Mouse (Mus musculus) neural tube, embryonic 11.5 days (tissue): ENCODE results near the gene Unc119b. TPM values are rescaled to one million over a fixed set of nuclear protein-coding genes. Genes with fewer than 3 reads are reported as not detected.
"Not testable (repeated sequence)": the region's sequence is repeated elsewhere in the genome, so short reads cannot be mapped to it uniquely, and the experiment has no call there.

Experiments
- ATAC-seq: fragments of 200-750 bp; cut with Nextera tagmentation; 2 replicates; pipeline ENCODE4 v1.8.0; 2017; ENCODE audit warnings: moderate number of reproducible peaks, mild to moderate bottlenecking, moderate TSS enrichment, moderate library complexity; ENCODE audit not compliant: insufficient read depth, low FRiP score, low TSS enrichment
- DNase-seq: peaks from one replicate; pipeline ENCODE4 v3.0.0-alpha.2; 2015; ENCODE audit warnings: low spot score
- H3K27ac ChIP-seq: fragments of 300-500 bp; sonication (generic); 2 replicates; pipeline ENCODE4 v1.5.1; 2014; ENCODE audit warnings: low read depth, mild to moderate bottlenecking, low read length
- H3K27me3 ChIP-seq: fragments of 300-500 bp; sonication (generic); 2 replicates; pipeline ENCODE4 v1.6.1; 2014; ENCODE audit warnings: mild to moderate bottlenecking, low read length, mixed read lengths; ENCODE audit not compliant: control insufficient read depth, insufficient read depth
- H3K36me3 ChIP-seq: fragments of 300-500 bp; sonication (generic); 2 replicates; pipeline ENCODE4 v1.6.1; 2014; ENCODE audit warnings: mild to moderate bottlenecking, low read length, moderate library complexity, mixed read lengths; ENCODE audit not compliant: control insufficient read depth, insufficient read depth
- H3K4me1 ChIP-seq: fragments of 300-500 bp; sonication (generic); 2 replicates; pipeline ENCODE4 v1.6.1; 2014; ENCODE audit warnings: low read length, mixed read lengths; ENCODE audit not compliant: control insufficient read depth, insufficient read depth
- H3K4me2 ChIP-seq: fragments of 300-500 bp; sonication (generic); 2 replicates; pipeline ENCODE4 v1.6.1; 2014; ENCODE audit warnings: low read depth, mild to moderate bottlenecking, moderate library complexity
- H3K4me3 ChIP-seq: fragments of 300-500 bp; sonication (generic); 2 replicates; pipeline ENCODE4 v1.5.1; 2014; ENCODE audit warnings: low read depth, low read length
- H3K9ac ChIP-seq: fragments of 300-500 bp; sonication (generic); 2 replicates; pipeline ENCODE4 v1.6.1; 2014; ENCODE audit warnings: mild to moderate bottlenecking, low read length
- H3K9me3 ChIP-seq: fragments of 300-500 bp; sonication (generic); 2 replicates; pipeline ENCODE4 v1.6.1; 2016; ENCODE audit warnings: low read length; ENCODE audit not compliant: control insufficient read depth
- WGBS: fragments of 180-500 bp; shearing (Covaris S2); extraction: QIAGEN DNeasy Blood & Tissue Kit; methylation state at CpG from one replicate; pipeline ENCODE4 v1.1.7; 2014; 5-methylcytosine and 5-hydroxymethylcytosine counted together
- polyA plus RNA-seq: library from polyadenylated mRNA; unstranded; fragments of >200 nt; fragmentation: Nextera tagmentation; extraction: Ambion mirVana; gene quantifications from 2 replicates; pipeline ENCODE4 v1.2.1, GENCODE M21; 2014

Gene Unc119b
- polyA plus RNA-seq, 1 experiment from 2014 or later = 73.4 TPM

- no peak overlapping the region for H3K9ac ChIP-seq
- no peak overlapping the region for H3K27ac ChIP-seq
- peaks cover 19% of the 10 kb centered on the region for H3K4me1 ChIP-seq
- DNase-seq = no peak
- ATAC-seq = no peak
- no peak overlapping the region for H3K4me2 ChIP-seq
- 71% methylated on average over 8 of the region's 8 CpGs for WGBS
- no peak overlapping the region for H3K4me3 ChIP-seq
- no peaks in the 10 kb centered on the region; the same call in 1 of the 2 replicates for H3K9me3 ChIP-seq
- no peaks in the 10 kb centered on the region for H3K27me3 ChIP-seq
- H3K36me3 ChIP-seq = peaks cover 21% of the 10 kb centered on the region
Observed at GRCm38 (mm10) chr5:115152132-115152956, 17.6 kb upstream of the Unc119b start.

- H3K4me1 ChIP-seq = peaks cover 15% of the 10 kb centered on the region
- DNase-seq (no peak), ATAC-seq (no peak)
- H3K9ac ChIP-seq = no peak overlapping the region
- no peak overlapping the region for H3K4me3 ChIP-seq
- WGBS = 85% methylated on average over 13 of the region's 13 CpGs
- H3K27me3 ChIP-seq = no peaks in the 10 kb centered on the region
- no peak overlapping the region for H3K4me2 ChIP-seq
- peaks cover 24% of the 10 kb centered on the region for H3K36me3 ChIP-seq
- H3K9me3 ChIP-seq = no peaks in the 10 kb centered on the region; the same call in 1 of the 2 replicates
- no peak overlapping the region for H3K27ac ChIP-seq
Observed at GRCm38 (mm10) chr5:115151457-115151856, 16.7 kb upstream of the Unc119b start.

GRCm38 (mm10) chr5:115150991-115151390 lies 16.2 kb upstream of the Unc119b start:
- ATAC-seq (no peak), DNase-seq (no peak)
- H3K9me3 ChIP-seq = no peaks in the 10 kb centered on the region; the same call in 1 of the 2 replicates
- 84% methylated on average over 5 of the region's 5 CpGs for WGBS
- no peaks in the 10 kb centered on the region for H3K27me3 ChIP-seq
- peaks cover 24% of the 10 kb centered on the region for H3K36me3 ChIP-seq
- no peak overlapping the region; the same call in 1 of the 2 replicates for H3K9ac ChIP-seq
- H3K4me2 ChIP-seq = no peak overlapping the region
- H3K4me1 ChIP-seq = peaks cover 15% of the 10 kb centered on the region
- no peak overlapping the region for H3K4me3 ChIP-seq
- H3K27ac ChIP-seq = no peak overlapping the region

GRCm38 (mm10) chr5:115149675-115150459 lies 15.1 kb upstream of the Unc119b start:
- Histone ChIP-seq H3K27me3 (no peaks in the 10 kb centered on the region), H3K4me3 (no peak overlapping the region), H3K36me3 (peaks cover 24% of the 10 kb centered on the region), H3K27ac (no peak overlapping the region), H3K4me2 (no peak overlapping the region), H3K9me3 (no peaks in the 10 kb centered on the region; the same call in 1 of the 2 replicates), H3K4me1 (peaks cover 4% of the 10 kb centered on the region), H3K9ac (no peak overlapping the region)
- DNase-seq (no peak), ATAC-seq (no peak)
- WGBS = 96% methylated on average over 14 of the region's 14 CpGs

GRCm38 (mm10) chr5:115148872-115149271 lies 14.1 kb upstream of the Unc119b start:
- not testable (repeated sequence) for H3K4me1 ChIP-seq, H3K9me3 ChIP-seq, H3K27ac ChIP-seq, H3K9ac ChIP-seq, H3K4me2 ChIP-seq, DNase-seq, H3K27me3 ChIP-seq, ATAC-seq, H3K4me3 ChIP-seq
- peaks cover 24% of the 10 kb centered on the region for H3K36me3 ChIP-seq
- no CpG with 5 or more reads among the region's 1 CpGs for WGBS

GRCm38 (mm10) chr5:115148378-115148777 lies 13.6 kb upstream of the Unc119b start:
- no peaks in the 10 kb centered on the region; the same call in 1 of the 2 replicates for H3K9me3 ChIP-seq
- H3K4me3 ChIP-seq = no peak overlapping the region
- H3K27ac ChIP-seq = no peak overlapping the region
- DNase-seq = no peak
- no peak overlapping the region for H3K9ac ChIP-seq
- WGBS = 90% methylated on average over 8 of the region's 8 CpGs
- no peak for ATAC-seq
- H3K4me2 ChIP-seq = no peak overlapping the region
- H3K36me3 ChIP-seq = peaks cover 24% of the 10 kb centered on the region
- no peaks in the 10 kb centered on the region for H3K27me3 ChIP-seq
- H3K4me1 ChIP-seq = 0 out of 2 replicates have a peak, but pooled peaks cover 2% of the 10 kb centered on the region

- H3K27ac ChIP-seq = no peak overlapping the region
- H3K4me2 ChIP-seq = no peak overlapping the region
- H3K4me3 ChIP-seq = no peak overlapping the region
- H3K9ac ChIP-seq = no peak overlapping the region
- no peaks in the 10 kb centered on the region for H3K27me3 ChIP-seq
- no peaks in the 10 kb centered on the region for H3K4me1 ChIP-seq
- DNase-seq (no peak), ATAC-seq (no peak)
- peaks cover 24% of the 10 kb centered on the region for H3K36me3 ChIP-seq
- WGBS = 87% methylated on average over 3 of the region's 3 CpGs
- H3K9me3 ChIP-seq = no peaks in the 10 kb centered on the region; the same call in 1 of the 2 replicates
Observed at GRCm38 (mm10) chr5:115147388-115147787, 12.6 kb upstream of the Unc119b start.

GRCm38 (mm10) chr5:115146747-115147130 lies 12.0 kb upstream of the Unc119b start:
- ATAC-seq (no peak), DNase-seq (no peak)
- no peak overlapping the region for H3K9ac ChIP-seq
- no peaks in the 10 kb centered on the region for H3K27me3 ChIP-seq
- no peak overlapping the region for H3K4me2 ChIP-seq
- no peak overlapping the region for H3K4me3 ChIP-seq
- H3K9me3 ChIP-seq = no peaks in the 10 kb centered on the region; the same call in 1 of the 2 replicates
- no peak overlapping the region for H3K27ac ChIP-seq
- H3K4me1 ChIP-seq = no peaks in the 10 kb centered on the region
- peaks cover 24% of the 10 kb centered on the region for H3K36me3 ChIP-seq
